Mouse (Mus musculus) heart, adult 2 months (tissue): ENCODE measurements around the gene Gpr180. TPM values are rescaled to one million over a fixed set of nuclear protein-coding genes. Genes with fewer than 3 reads are reported as not detected.

Experiments
- DNase-seq, 2 experiments: peaks; one replicate each; pipeline ENCODE4 v3.0.0; 2021
- H3K27ac ChIP-seq: fragments of 200-600 bp; 2 replicates; pipeline ENCODE4 v1.8.1; 2022
- H3K27me3 ChIP-seq: fragments of 200-500 bp; 2 replicates; pipeline ENCODE4 v1.6.1; 2012; ENCODE audit warnings: mild to moderate bottlenecking, low read length, inconsistent platforms, mixed read lengths; ENCODE audit not compliant: control insufficient read depth, insufficient read depth
- H3K36me3 ChIP-seq: fragments of 200-500 bp; 2 replicates; pipeline ENCODE4 v1.6.1; 2012; ENCODE audit warnings: low read length, inconsistent platforms; ENCODE audit not compliant: control insufficient read depth, insufficient read depth
- H3K4me1 ChIP-seq: fragments of 200-500 bp; 2 replicates; pipeline ENCODE4 v1.6.1; 2011; ENCODE audit warnings: low read length; ENCODE audit not compliant: control insufficient read depth, insufficient read depth
- H3K4me3 ChIP-seq: fragments of 200-600 bp; 2 replicates; pipeline ENCODE4 v1.8.1; 2022
- H3K79me2 ChIP-seq: fragments of 200-500 bp; replicated peaks from 2 replicates; pipeline ENCODE4 v1.6.1; 2012; ENCODE audit warnings: mild to moderate bottlenecking, inconsistent platforms, low read length, moderate library complexity, mixed read lengths; ENCODE audit not compliant: control insufficient read depth, insufficient read depth
- H3K9ac ChIP-seq: fragments of 200-500 bp; 2 replicates; pipeline ENCODE4 v1.6.1; 2012; ENCODE audit warnings: low read depth, mild to moderate bottlenecking, control low read depth, inconsistent platforms, low read length, mixed read lengths
- CTCF ChIP-seq: fragments of 200-600 bp; IDR thresholded peaks from 2 replicates; pipeline ENCODE4 v1.8.1; 2022; ENCODE audit warnings: antibody characterized with exemption, mild to moderate bottlenecking, moderate library complexity
- EP300 ChIP-seq: fragments of 200-500 bp; IDR thresholded peaks from 2 replicates; pipeline ENCODE4 v1.6.1; 2011; ENCODE audit warnings: low read depth, low read length, control low read depth; ENCODE audit not compliant: insufficient read depth
- POLR2A ChIP-seq: fragments of 200-500 bp; IDR thresholded peaks from 2 replicates; pipeline ENCODE4 v1.6.1; 2011; ENCODE audit warnings: mild to moderate bottlenecking, low read depth, low read length, control low read depth; ENCODE audit not compliant: insufficient read depth
- WGBS: fragments of 180-500 bp; shearing (Covaris S2); methylation state at CpG from one replicate; pipeline ENCODE4 v1.1.7; 2018; 5-methylcytosine and 5-hydroxymethylcytosine counted together
- intact Hi-C: fragments of 180-260 bp; cut with DNase I; formaldehyde crosslinking; loops from one replicate; pipeline ENCODE4 v1.15.1; 2025
- polyA plus RNA-seq: library from polyadenylated mRNA; depleted of rRNA; stranded (reverse); fragments of >200 nt; gene quantifications from 2 replicates; pipeline ENCODE4 v1.2.3, GENCODE M21; 2012
- total RNA-seq, 2 experiments: library from RNA; stranded (reverse); gene quantifications; 2 replicates each; pipeline ENCODE4 v1.2.3; 2021

The Gpr180 gene
- total and polyA plus RNA-seq, 3 experiments, result 19.9 to 25.8 (median 19.9) TPM

DNA sequence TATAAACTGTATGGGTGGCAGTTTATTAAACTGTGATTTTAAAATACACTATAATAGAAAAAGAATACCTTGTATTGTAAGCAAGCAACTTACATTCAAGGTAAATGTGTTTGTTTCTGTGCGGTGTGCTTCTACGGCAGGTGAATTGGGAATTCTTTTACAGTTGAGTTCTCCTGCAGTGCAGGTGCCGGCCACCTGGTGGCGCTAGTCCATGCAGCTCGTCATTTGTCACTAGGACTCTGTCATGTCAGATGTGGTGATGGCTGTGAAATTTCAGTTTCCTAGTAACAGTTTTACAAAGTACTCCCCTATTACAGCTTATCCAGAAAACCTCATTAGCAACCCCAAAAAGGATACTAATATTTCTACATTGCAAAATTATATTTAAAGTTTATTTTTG, 20.2 kb downstream of the Gpr180 start:
- WGBS, result 36% methylated on average over 5 of the region's 5 CpGs
- no peaks in the 10 kb centered on the region for H3K36me3 ChIP-seq
- intact Hi-C loops, result loop anchor here (5.0 kb wide), 1 partner anchor 435 kb away; no protein-coding TSS in a partner anchor

DNA sequence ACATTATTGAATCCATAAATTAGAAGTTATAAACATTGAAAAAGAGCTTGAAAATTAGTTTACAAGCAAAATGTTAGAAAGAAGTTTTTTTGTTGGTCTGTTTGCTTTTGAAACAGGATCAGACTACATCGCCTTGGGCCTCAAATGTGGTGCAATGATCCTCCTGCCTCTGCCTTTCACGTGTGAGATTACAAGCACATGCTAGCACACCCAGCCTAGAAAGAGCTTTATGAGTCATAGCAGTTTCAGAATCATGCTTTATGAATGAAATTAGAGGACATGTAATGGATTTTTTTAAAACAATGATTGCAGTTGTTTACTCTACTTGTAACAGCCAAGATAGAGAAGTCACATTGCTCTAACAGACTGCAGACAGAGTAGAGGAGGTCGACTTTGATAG, 24.8 kb downstream of the Gpr180 start:
- no peak overlapping the region for H3K27ac ChIP-seq
- no peaks in the 10 kb centered on the region for H3K79me2 ChIP-seq
- no peak overlapping the region for H3K9ac ChIP-seq
- H3K27me3 ChIP-seq, result no peaks in the 10 kb centered on the region
- DNase-seq, result no peak
- TF ChIP-seq POLR2A (no peak), EP300 (no peak), CTCF (no peak)
- H3K36me3 ChIP-seq, result no peaks in the 10 kb centered on the region; the same call in 1 of the 2 replicates
- intact Hi-C loops, result no loop called here
- WGBS, result 76% methylated on average over 3 of the region's 3 CpGs
- no peaks in the 10 kb centered on the region for H3K4me1 ChIP-seq
- H3K4me3 ChIP-seq, result no peak overlapping the region

More for the DNA sequence above, 20.2 kb downstream of the Gpr180 start:
- Histone ChIP-seq H3K79me2 (no peaks in the 10 kb centered on the region), H3K9ac (no peak overlapping the region), H3K4me1 (no peaks in the 10 kb centered on the region), H3K4me3 (no peak overlapping the region), H3K27ac (no peak overlapping the region), H3K27me3 (no peaks in the 10 kb centered on the region)
- TF ChIP-seq POLR2A (no peak), EP300 (0 out of 2 replicates have a peak, but pooled peaks have one; percentile 36), CTCF (peak; percentile 99)
- DNase-seq, result peak; percentile 33 to 73

DNA sequence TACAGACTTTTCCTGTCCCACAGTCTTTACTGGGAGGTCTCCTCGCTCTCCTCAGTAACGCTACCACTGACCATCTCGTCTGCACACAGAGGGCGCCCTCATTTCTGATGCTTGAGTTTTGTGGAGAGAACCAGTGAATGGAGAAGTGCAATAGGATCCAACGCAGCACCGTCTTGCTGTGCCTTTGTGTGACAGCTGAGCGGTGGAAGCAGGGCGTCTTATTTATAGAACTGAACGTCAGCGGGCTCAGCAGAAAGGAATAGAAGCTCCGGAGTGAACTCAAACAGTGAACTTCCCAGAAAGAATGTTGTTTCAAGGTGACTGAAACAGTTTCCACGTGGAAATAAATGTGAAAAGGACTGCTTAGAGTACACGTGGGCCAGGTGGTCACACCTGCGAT, 25.7 kb downstream of the Gpr180 start:
- Histone ChIP-seq H3K36me3 (no peaks in the 10 kb centered on the region; the same call in 1 of the 2 replicates), H3K4me1 (no peaks in the 10 kb centered on the region), H3K27me3 (no peaks in the 10 kb centered on the region), H3K9ac (no peak overlapping the region), H3K27ac (no peak overlapping the region), H3K4me3 (no peak overlapping the region), H3K79me2 (no peaks in the 10 kb centered on the region)
- 51% methylated on average over 14 of the region's 14 CpGs for WGBS
- intact Hi-C loops, result no loop called here
- peak in 1 of 2 experiments; percentile 23 for DNase-seq
- TF ChIP-seq EP300 (no peak), CTCF (no peak), POLR2A (no peak)

DNA sequence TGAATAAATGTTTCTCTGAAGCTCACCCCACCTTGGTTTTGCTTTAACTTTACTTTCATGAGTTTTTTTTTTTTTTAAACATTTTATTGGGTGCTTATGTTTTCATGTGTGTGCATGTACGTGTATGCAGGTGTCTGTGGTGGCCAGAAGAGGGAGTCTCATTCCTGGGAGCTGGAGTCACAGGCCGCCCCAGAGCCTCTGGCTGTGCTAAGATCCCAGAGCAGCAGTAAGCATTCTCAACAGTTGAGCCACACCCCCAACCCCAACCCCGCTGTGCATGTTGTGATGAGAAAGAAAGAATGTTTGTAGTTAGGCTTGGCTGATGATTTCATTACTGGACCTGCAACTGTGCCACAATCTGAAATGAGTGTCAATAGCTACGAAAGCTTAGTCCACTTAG, 31.8 kb downstream of the Gpr180 start:
- WGBS, result 96% methylated on average over 4 of the region's 4 CpGs
- no peak for TF ChIP-seq POLR2A
- no peak for TF ChIP-seq CTCF
- TF ChIP-seq EP300, result no peak
- H3K36me3 ChIP-seq, result no peaks in the 10 kb centered on the region

DNA sequence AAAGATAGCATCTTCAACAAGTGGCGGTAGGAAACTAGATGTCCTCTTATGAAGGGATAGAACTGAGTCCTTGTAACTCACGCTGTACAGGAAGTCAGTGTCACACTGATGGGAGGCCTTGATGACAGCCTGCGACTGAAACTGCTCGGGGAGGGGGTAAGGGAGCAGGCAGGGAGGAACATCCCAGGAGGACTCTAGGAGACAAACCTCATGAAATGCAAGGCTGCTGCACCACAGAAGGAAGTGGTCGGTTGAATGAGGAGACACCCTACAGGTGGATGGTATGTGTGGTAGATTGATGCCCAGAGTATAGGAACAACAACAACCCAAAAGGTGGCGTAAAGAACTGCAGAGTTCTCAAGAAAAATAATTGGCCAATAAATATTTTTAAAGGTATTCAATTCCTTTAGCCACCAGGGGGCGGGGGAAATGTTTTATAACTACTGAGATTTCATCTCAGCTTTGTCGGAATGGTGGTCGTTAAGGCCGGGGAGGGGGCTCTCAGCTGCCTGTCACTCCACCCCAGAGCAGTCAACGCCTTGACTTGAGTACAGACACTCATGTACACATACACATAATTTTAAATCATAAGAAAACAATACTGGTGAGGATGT, 36.7 kb downstream of the Gpr180 start:
- 59% methylated on average over 11 of the region's 11 CpGs for WGBS
- H3K79me2 ChIP-seq, result no peaks in the 10 kb centered on the region
- no peak overlapping the region for H3K4me3 ChIP-seq
- H3K36me3 ChIP-seq, result no peaks in the 10 kb centered on the region
- H3K4me1 ChIP-seq, result no peaks in the 10 kb centered on the region
- H3K27ac ChIP-seq, result no peak overlapping the region
- intact Hi-C loops, result no loop called here
- TF ChIP-seq EP300, result no peak
- TF ChIP-seq CTCF, result peak; percentile 25; the same call in 1 of the 2 replicates
- TF ChIP-seq POLR2A, result no peak
- H3K27me3 ChIP-seq, result no peaks in the 10 kb centered on the region
- H3K9ac ChIP-seq, result no peak overlapping the region
- DNase-seq, result no peak

More for the DNA sequence above, 31.8 kb downstream of the Gpr180 start:
- Histone ChIP-seq H3K9ac (no peak overlapping the region), H3K79me2 (no peaks in the 10 kb centered on the region), H3K4me1 (no peaks in the 10 kb centered on the region), H3K27ac (no peak overlapping the region), H3K4me3 (no peak overlapping the region), H3K27me3 (no peaks in the 10 kb centered on the region)
- intact Hi-C loops, result no loop called here
- DNase-seq, result no peak

DNA sequence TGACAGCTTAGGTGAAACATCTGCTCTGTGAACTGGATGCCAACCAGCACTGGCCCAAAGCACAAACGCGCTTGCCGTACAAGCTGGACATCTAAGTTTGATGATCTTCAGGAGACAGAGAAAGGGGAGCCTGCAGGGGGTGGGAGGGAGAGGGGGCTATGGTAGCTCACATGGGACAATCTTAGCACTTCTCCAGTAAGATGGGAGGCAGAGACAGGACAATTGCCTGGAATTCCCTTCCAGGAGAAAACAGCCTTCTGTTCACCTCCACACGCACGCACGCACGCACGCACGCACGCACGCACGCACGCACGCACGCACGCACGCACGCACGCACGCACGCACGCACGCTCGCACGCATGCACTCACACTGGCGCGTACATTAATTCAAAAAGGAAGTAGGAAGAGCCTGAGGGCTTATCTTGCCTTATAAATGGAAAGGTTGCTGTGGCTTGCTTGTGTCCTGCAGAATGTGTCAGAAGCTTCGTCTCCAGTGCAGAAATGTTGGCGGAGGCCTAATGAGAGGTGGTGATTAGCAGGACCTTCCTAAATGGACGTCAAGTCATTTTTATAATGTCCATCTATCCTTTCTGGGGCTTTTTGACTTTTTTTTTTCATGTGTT, 38.2 kb downstream of the Gpr180 start:
- intact Hi-C loops, result loop anchor here (5.0 kb wide), 1 partner anchor 62 kb away; the partner anchor contains the start of gene Sox21

More for the DNA sequence above, 38.2 kb downstream of the Gpr180 start:
- no peak for DNase-seq
- Histone ChIP-seq H3K9ac (no peak overlapping the region), H3K79me2 (no peaks in the 10 kb centered on the region), H3K27me3 (no peaks in the 10 kb centered on the region), H3K36me3 (no peaks in the 10 kb centered on the region), H3K4me1 (peaks cover 2% of the 10 kb centered on the region; the same call in 1 of the 2 replicates), H3K27ac (no peak overlapping the region), H3K4me3 (no peak overlapping the region)
- TF ChIP-seq POLR2A (no peak), CTCF (no peak), EP300 (no peak)
- 84% methylated on average over 30 of the region's 30 CpGs for WGBS
